Mouse (Mus musculus) inflammation-experienced regulatory T-cells, adult 6 months (primary cell): Measurements from ENCODE around the gene Bnipl. TPM values are rescaled to one million over a fixed set of nuclear protein-coding genes. Genes with fewer than 3 reads are reported as not detected.
A peak's percentile ranks its signal among the peaks of the same experiment; 100 is the strongest.
"Not testable (repeated sequence)": the region's sequence is repeated elsewhere in the genome, so short reads cannot be mapped to it uniquely, and the experiment has no call there.

Experiments used
- ATAC-seq: one replicate; pipeline ENCODE4 v1.8.0; 2017
- polyA plus RNA-seq, 3 experiments: library from polyadenylated mRNA; unstranded; fragments of 100-300 nt; shearing (Covaris generic); gene quantifications; one replicate each; pipeline ENCODE4 v1.2.1; 2017

Gene Bnipl
- polyA plus RNA-seq, 3 experiments from 2014 or later: 0.52 TPM; not detected in 2

DNA sequence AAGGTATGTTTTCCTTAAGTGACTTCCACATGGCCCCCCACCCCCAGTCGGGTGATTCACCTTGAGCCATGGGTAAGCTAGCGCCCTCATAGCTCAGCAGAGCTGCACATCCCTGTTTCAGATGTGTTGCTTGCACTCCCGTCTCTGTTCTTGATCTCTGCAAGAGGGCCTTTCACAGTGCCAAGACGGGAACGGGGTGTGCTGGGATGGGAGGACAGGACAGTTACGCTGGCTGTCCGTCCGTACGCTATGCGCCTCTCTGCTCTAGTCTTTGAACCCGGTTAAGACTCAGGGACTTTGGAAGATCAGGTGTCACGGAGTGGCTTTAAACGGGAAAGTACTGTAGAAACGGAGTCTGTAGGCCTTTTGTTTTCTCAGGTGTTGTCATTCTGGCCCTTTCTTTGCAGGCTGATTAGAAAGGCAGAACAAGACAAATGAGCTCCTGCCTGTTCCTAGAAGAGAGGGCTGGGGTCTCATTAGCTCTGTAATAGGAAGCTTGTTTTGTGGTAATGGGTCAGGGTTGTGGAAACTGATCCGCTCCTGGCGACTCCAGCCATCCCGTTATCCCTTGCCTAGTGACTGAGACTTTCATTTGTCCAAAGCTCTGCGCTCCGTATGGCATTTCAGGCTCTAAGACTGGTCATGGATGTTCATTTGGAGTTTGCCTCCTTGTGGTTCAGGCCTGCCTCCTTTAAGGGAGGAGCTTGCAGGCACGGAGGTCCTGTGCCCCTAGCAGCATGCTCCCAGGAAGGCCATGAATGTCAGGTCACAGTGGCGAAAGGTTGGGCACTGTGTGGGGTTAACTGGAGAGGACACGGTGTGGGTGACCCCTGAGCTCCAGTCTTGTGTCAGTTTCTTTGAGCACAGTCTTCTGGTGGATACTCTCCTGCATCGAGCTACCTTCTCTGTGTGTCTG, 15.3 kb downstream of the Bnipl start:
- ATAC-seq: no peak

DNA sequence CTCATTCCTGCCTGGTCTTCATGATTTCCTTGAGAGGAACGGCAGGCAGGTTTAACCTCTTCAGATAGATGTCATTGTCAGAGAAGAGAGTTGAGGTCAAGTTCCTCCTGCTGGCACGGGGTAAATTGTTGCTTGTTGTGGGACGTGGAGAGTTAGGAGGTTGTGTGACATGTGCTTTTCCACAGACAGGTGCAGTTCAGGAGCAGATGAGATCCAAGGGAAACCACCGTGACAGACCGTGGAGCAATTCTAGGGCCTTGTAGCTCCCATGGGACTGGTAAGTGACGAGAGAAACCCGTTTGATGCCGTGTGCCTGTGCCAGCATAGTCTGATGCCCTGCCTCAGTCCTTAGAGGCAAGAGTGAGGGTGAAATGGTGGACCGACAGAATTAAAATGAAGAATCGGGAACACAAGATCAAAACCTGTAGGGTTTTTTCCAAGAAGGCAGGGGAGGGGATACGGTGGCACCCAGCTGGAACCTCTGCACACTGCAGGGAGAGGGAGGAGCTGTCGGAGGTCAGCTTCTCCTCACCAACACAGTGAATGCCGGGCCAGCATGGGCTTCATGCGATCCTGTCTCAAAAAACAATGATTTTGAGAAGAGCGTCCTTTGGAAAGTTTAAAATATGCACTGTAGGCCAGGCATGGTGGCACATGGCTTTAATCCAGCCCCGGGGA, 17.6 kb downstream of the Bnipl start:
- no peak for ATAC-seq

DNA sequence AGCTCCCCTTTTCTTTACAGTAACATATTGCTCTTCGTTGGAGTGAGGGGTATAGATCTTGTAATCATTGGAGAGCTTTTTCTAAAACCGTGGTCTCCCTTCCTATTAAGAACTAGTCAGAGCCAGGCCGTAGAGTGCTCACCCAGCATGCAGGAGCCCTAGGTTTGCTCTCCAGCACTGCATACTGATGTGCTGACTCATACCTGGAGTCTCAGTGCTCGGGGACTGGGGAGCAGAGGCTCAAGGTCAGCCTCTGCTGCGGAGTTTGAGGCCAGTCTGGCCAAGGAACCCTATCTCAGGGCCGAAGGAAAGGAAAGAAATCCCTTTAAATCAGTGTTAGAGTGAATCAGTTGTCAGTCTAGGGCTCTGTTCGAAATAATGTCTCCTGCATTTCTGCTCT, 18.2 kb downstream of the Bnipl start:
- ATAC-seq: no peak

- ATAC-seq: peak; percentile 30
Observed at GRCm38 (mm10) chr3:95231298-95232221, 19.4 kb downstream of the Bnipl start, which contains the start of gene Mllt11. Gene Mllt11 (minus strand): TSS chr3:95232171.

GRCm38 (mm10) chr3:95230495-95231297, 20.3 kb downstream of the Bnipl start:
- no peak for ATAC-seq

- ATAC-seq: no peak
Observed at GRCm38 (mm10) chr3:95229781-95230494, 21.1 kb downstream of the Bnipl start.

- peak; percentile 20 for ATAC-seq
Observed at GRCm38 (mm10) chr3:95228894-95229780, 21.9 kb downstream of the Bnipl start.

DNA sequence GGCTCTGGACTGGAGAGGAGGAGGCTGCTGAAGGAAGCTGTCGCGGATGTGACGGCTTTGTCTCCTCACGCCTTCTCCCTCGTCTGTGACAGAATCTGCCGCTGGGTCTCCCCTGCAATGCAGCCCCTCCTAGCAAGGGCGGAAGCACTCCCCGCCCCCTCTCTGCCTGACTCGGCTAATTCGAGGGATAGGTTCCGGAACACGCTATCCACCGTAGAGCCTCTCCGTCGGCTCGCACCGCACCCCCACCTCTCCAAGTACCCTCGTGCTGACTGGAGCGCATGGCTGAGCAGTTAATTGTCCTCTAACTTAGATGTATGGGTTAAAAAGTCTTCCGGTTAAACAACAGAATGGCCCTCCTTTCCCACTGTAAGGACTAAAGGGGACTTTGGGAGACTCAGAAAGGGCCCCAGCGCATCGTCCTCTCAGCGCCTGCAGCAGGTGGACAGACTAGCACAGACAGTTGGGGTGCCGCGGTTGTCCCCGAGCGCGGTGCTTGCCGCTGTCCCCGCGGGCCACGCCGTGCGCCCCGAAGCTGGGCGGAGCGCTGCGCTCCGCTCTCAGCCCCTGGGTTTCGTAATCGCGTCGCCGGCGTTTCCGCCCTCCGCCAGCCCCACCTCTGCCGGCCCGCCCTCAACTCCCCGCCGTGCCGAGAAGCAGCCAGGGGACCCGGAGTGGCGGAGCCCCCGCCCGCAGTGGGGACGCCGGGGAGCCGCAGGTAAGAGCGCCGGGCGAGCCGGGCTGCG, 22.7 kb downstream of the Bnipl start, which contains the start of gene Cdc42se1:
Gene Cdc42se1, plus strand, starts transcription at position 585 of the 746 bp plus-strand sequence.
- peak; percentile 78 for ATAC-seq

GRCm38 (mm10) chr3:95227214-95227613, 23.8 kb downstream of the Bnipl start:
- ATAC-seq: no peak

DNA sequence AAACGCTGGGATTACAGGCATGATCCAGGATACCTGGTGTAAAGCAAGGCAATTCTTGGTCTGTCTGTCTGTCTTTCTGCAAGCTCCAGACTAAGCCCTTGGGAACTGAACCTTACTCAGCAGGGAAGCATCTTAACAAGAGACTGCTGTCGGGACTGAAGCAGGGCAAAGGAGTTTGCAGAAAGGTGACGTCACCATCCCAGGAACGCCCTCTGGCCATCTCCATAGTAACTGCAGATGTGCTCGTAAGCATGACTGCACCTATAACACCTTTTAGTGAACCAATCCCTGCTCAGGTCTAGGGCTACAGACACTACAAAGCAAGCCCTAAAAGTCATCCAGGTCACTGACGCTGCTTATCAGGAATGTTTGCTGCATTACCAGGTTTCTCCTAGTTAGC, 26.7 kb downstream of the Bnipl start:
- no peak for ATAC-seq

DNA sequence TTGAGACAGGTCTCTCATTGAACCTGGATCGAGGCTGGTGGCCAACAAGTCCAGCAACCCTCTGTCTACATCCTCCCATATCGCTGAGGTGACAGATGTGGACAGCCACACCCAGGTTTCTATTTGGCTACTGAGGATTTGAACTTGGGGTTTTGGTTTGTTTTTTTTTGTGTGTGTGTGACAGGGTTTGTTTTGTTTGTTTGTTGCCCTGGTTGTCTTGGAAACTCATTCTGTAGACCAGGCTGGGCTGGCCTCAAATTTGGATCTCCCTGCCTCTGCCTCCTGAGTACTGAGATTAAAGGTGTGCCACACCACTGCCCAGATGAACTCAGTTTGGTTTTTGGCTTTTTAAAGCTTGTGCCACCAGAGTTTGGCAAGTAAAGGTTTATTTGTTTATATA, 28.0 kb downstream of the Bnipl start:
- no peak for ATAC-seq

DNA sequence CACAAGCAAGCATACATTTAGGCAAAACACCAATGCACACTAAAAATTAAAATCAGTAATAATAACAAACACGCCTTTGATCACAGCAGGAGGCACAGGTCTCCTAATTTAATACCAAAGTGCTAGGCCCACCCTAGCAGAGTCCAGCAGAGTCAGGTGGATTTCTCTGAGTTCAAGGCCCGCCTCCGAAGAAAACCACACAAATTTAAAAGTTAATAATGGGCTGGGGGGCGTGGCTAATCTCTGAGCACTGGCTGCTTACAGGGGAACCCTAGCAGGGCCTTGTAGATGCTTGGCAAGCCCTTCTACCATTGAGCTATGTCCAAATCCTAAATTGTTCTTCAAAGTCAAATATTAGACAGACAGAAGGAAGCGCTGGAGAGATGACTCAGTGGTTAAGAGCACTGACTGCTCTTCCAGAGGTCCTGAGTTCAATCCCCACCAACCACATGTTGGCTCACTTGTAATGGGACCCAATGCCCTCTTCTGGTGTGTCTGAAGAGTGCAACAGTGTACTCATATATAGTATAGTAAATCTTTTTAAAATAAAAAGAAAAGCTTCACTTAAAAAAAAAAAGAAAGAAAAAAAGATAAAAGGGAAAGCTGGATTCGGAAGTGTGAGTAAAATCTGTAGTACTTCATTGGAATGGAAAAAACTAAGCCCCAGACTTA, 32.4 kb downstream of the Bnipl start:
- ATAC-seq: no peak

GRCm38 (mm10) chr3:95217255-95218134, 33.5 kb downstream of the Bnipl start, which contains the start of gene Gabpb2:
Gene Gabpb2 (minus strand): TSS chr3:95217916.
- peak; percentile 86 for ATAC-seq

DNA sequence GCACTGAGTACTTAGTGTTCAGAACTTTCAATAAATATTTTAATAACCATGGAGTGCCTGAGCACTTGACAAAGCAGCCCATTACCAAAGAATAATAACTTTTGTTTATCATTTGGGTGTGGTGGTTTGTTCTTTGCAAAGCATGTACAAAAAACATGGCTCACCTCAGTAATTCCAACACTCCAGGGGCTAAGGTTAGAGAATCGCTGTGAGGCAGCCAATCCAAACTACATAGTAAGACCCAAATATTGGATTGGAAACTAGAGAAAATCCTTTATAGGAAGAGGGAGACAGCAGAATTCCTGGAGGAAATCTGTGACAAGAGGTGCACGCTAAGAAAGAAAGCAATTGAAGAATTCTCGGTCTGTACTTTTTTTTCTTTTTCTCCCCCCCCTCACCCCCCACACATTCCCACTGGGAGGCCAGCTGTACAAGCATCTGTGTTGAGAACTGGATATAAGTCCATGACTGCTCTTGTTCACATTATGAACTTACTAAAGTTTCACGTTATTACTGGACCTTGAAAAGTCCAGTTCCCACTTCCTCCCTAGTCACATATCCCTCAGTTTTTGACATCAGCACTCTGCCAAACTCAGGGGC, 34.2 kb downstream of the Bnipl start:
- ATAC-seq: no peak

GRCm38 (mm10) chr3:95213609-95213975, 37.4 kb downstream of the Bnipl start:
- no peak for ATAC-seq

- not testable (repeated sequence) for ATAC-seq
Observed at GRCm38 (mm10) chr3:95212889-95213608, 37.9 kb downstream of the Bnipl start.
